Mouse (Mus musculus): Measurements from ENCODE around the gene Gm20532.

GRCm38 (mm10) chr2:26587044-26587405 is 586 bp downstream of the Gm20532 start:
- TF ChIP-seq CTCF (IDR thresholded peaks at IDR 0.05; ENCODE audit: borderline replicate concordance, extremely low read depth, insufficient read depth, insufficient read length), result peak; percentile 48; the same call in 1 of the 2 replicates
- no peak for TF ChIP-seq POLR2A (IDR thresholded peaks at IDR 0.05; ENCODE audit: borderline replicate concordance, extremely low read depth, insufficient read depth, insufficient read length, poor library complexity, severe bottlenecking)

Measured in brain, embryonic 14.5 days (tissue).